Mouse (Mus musculus): ENCODE measurements at regions not wholly inside any gene's neighbourhood (a gene's known extent, or its start where the extent isn't known, plus 50 kb on each side); places are given as distances from the start of the nearest gene placed in this dataset.

DNA sequence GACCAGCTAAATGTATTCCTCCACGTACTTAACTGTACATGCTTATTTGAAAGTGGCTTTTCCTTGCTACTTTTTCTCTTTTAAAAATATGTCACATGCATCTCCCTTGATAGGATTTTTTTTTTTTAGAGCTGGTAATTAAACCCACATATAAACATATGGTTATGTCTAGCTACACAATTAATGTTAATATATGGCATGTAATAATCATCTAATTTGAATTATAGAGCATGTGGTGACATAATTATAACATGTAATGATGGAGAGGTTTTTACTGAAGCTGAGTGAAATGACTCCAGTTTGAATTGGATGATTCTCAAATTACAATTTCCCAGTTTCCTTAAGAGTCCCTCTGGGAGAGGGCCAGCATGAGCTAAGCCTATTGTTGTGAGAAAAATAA lies 267.9 kb upstream of the Mctp2 start:
- TF ChIP-seq CTCF (IDR thresholded peaks at IDR 0.05; ENCODE audit: low read depth, low read length) (no peak), POLR2A (IDR thresholded peaks at IDR 0.05; ENCODE audit: extremely low read depth, insufficient read depth, low read length) (no peak)
